24 mouse cellular contexts compared by ENCODE assay signal in the genomic region with DNA sequence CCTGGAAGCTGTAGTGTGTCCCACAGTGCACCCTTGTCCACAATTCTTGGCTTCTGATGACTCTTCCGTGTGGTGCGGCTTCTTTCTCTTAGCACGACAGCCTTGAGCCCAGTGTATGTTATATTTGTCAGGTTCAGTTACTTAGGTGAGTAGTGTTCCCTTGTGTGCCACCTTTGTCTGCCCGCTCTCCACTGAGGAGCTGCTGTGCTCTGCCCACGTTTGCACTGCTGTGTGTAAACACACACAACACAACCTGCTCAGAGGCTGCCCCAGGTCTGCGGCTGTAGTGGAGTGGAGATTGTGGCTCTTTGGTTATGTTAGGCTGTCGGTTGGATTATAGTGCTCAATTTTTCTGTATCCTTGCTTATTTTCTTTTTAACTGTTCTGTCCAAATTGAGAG. TPM values are rescaled to one million over a fixed set of nuclear protein-coding genes. Genes with fewer than 3 reads are reported as not detected.
A peak's percentile ranks its signal among the peaks of the same experiment; 100 is the strongest.
DNase-seq lines count a peak whose midpoint lies in the region; ATAC-seq lines count a peak whose summit lies in the region.
"Had no signal": no experiment of that assay in that cellular context is flagged by ENCODE, and none has a peak within 500 bp of the region (broad histone marks: within the 10 kb centered on the region; RNA-seq: fewer than 3 reads in every experiment).

No protein-coding gene starts in this region.

- no peaks in the 10 kb centered on the region for H3K4me1 ChIP-seq in intestine, embryonic 14.5 days (replicated peaks; ENCODE audit: control insufficient read depth, insufficient read depth, low read length)
- no peaks in the 10 kb centered on the region for H3K4me1 ChIP-seq in intestine, embryonic 15.5 days (replicated peaks)
- no peaks in the 10 kb centered on the region for H3K4me1 ChIP-seq in midbrain, embryonic 11.5 days (ENCODE audit: control insufficient read depth, insufficient read depth, low read length)
- no peaks in the 10 kb centered on the region; the same call in 1 of the 2 replicates for H3K4me1 ChIP-seq in midbrain, embryonic 13.5 days (replicated peaks)

- no peak overlapping the region for H3K27ac ChIP-seq in intestine, embryonic 14.5 days (ENCODE audit: low read depth)
- H3K27ac ChIP-seq in intestine, embryonic 15.5 days, result no peak overlapping the region
- no peak overlapping the region for H3K27ac ChIP-seq in midbrain, embryonic 11.5 days (ENCODE audit: low read depth, low read length)
- no peak overlapping the region for H3K27ac ChIP-seq in midbrain, embryonic 13.5 days

- no peaks in the 10 kb centered on the region for H3K27me3 ChIP-seq in intestine, embryonic 14.5 days (replicated peaks; ENCODE audit: control insufficient read depth, insufficient read depth, low read length)
- no peaks in the 10 kb centered on the region for H3K27me3 ChIP-seq in intestine, embryonic 15.5 days (replicated peaks)
- H3K27me3 ChIP-seq in midbrain, embryonic 11.5 days (ENCODE audit: control insufficient read depth, insufficient read depth, low read length), result no peaks in the 10 kb centered on the region
- no peaks in the 10 kb centered on the region for H3K27me3 ChIP-seq in midbrain, embryonic 13.5 days
- H3K27me3 ChIP-seq: CH12.LX, Patski had no signal

- WGBS in intestine, embryonic 14.5 days, result 88% methylated on average over 7 of the region's 7 CpGs
- WGBS in intestine, embryonic 15.5 days, result 92% methylated on average over 7 of the region's 7 CpGs
- 95% methylated on average over 7 of the region's 7 CpGs for WGBS in midbrain, embryonic 11.5 days
- 94% methylated on average over 7 of the region's 7 CpGs for WGBS in midbrain, embryonic 13.5 days

- no peak overlapping the region for H3K4me2 ChIP-seq in intestine, embryonic 14.5 days (ENCODE audit: low read length)
- no peak overlapping the region for H3K4me2 ChIP-seq in intestine, embryonic 15.5 days (replicated peaks)
- H3K4me2 ChIP-seq in midbrain, embryonic 11.5 days, result no peak overlapping the region
- no peak overlapping the region for H3K4me2 ChIP-seq in midbrain, embryonic 13.5 days (replicated peaks)

- intact Hi-C loops in heart, postnatal 10 days (cut with DNase I), result no loop called here

- peak; percentile 62 for DNase-seq in heart, adult 11 months
- no peak for DNase-seq in heart, postnatal 10 days
- peak; percentile 16 for DNase-seq in intestine, embryonic 14.5 days (ENCODE audit: low spot score)
- peak; percentile 69 for DNase-seq in midbrain, embryonic 11.5 days (ENCODE audit: low spot score, missing footprints)
- DNase-seq: adrenal gland, adult 2 months; adrenal gland, adult 8-10 months; adrenal gland, postnatal 10 days; adrenal gland, postnatal 14 days; adrenal gland, postnatal 25 days; adrenal gland, postnatal 36 days; B cell, adult 2 months; cerebellum, adult 11 months; cerebellum, adult 11-12 months; cerebellum, adult 18-20 months had no signal

- no peak overlapping the region for H3K9ac ChIP-seq in intestine, embryonic 14.5 days (ENCODE audit: low read length)
- no peak overlapping the region for H3K9ac ChIP-seq in intestine, embryonic 15.5 days
- H3K9ac ChIP-seq in midbrain, embryonic 11.5 days (ENCODE audit: low read length), result no peak overlapping the region
- H3K9ac ChIP-seq in midbrain, embryonic 13.5 days (replicated peaks), result no peak overlapping the region

- H3K9me3 ChIP-seq in intestine, embryonic 14.5 days (ENCODE audit: control insufficient read depth, low read length), result no peaks in the 10 kb centered on the region
- no peaks in the 10 kb centered on the region for H3K9me3 ChIP-seq in intestine, embryonic 15.5 days
- no peaks in the 10 kb centered on the region for H3K9me3 ChIP-seq in midbrain, embryonic 11.5 days (ENCODE audit: control insufficient read depth, low read length)
- no peaks in the 10 kb centered on the region for H3K9me3 ChIP-seq in midbrain, embryonic 13.5 days
- H3K9me3 ChIP-seq: G1E had no signal

- ATAC-seq in intestine, embryonic 14.5 days (replicated peaks; ENCODE audit: low FRiP score, low TSS enrichment, low read depth), result no peak
- no peak for ATAC-seq in intestine, embryonic 15.5 days
- no peak for ATAC-seq in midbrain, embryonic 11.5 days (ENCODE audit: low FRiP score)
- no peak for ATAC-seq in midbrain, embryonic 13.5 days
- ATAC-seq: activated CD4-positive, CD25-positive, alpha-beta regulatory T cell, adult 4 months; CD4-positive, CD25-positive, alpha-beta regulatory T cell, adult 4 months; Patski had no signal

- no peak overlapping the region for H3K4me3 ChIP-seq in intestine, embryonic 14.5 days (ENCODE audit: low read depth, low read length)
- no peak overlapping the region for H3K4me3 ChIP-seq in intestine, embryonic 15.5 days (replicated peaks)
- H3K4me3 ChIP-seq in midbrain, embryonic 11.5 days (ENCODE audit: low read depth, low read length), result no peak overlapping the region
- H3K4me3 ChIP-seq in midbrain, embryonic 13.5 days (replicated peaks), result no peak overlapping the region

- peaks cover 100% of the 10 kb centered on the region for H3K36me3 ChIP-seq in intestine, embryonic 14.5 days (ENCODE audit: control insufficient read depth, insufficient read depth, low read length)
- H3K36me3 ChIP-seq in intestine, embryonic 15.5 days, result peaks cover 12% of the 10 kb centered on the region; the same call in 1 of the 2 replicates
- peaks cover 29% of the 10 kb centered on the region for H3K36me3 ChIP-seq in midbrain, embryonic 11.5 days (ENCODE audit: control insufficient read depth, insufficient read depth, low read length)
- peaks cover 76% of the 10 kb centered on the region for H3K36me3 ChIP-seq in midbrain, embryonic 13.5 days

RNA-seq across cellular contexts. Expression of a gene that starts 24.6 kb away (rescaled TPM):
- total RNA-seq in heart, postnatal 10 days (2021), result under 1 TPM in 1 of 2 experiments, not detected in 1; 0.22 TPM
- polyA plus RNA-seq in intestine, embryonic 14.5 days (2014; fragmentation: Nextera tagmentation; extraction: Ambion mirVana), result 0.32 TPM in 1 of 2 replicates, not detected in the other
- polyA plus RNA-seq in intestine, embryonic 15.5 days (2015; fragmentation: Nextera tagmentation; extraction: Ambion mirVana), result 0.50 and 1.00 TPM in 2 replicates
- polyA plus RNA-seq in midbrain, embryonic 11.5 days (2014; fragmentation: Nextera tagmentation; extraction: Ambion mirVana), result not detected in 2 replicates
- 0.74 and 1.2 TPM in 2 replicates for polyA plus RNA-seq in midbrain, embryonic 13.5 days (2015; fragmentation: Nextera tagmentation; extraction: Ambion mirVana)
- total RNA-seq: adrenal gland, adult 18-20 months; adrenal gland, adult 2 months; adrenal gland, adult 8-10 months; adrenal gland, postnatal 14 days; adrenal gland, postnatal 25 days; adrenal gland, postnatal 36 days; CH12.LX; ES-E14; MEL had no signal
- polyA plus RNA-seq: activated CD4-positive, CD25-positive, alpha-beta regulatory T cell, adult 4 months; adrenal gland, adult 2 months; CD4-positive, CD25-positive, alpha-beta regulatory T cell, adult 4 months; G1E; Patski had no signal

RNA-seq across cellular contexts. Expression of a gene that starts 26.2 kb away (rescaled TPM):
- 10 to 100 TPM; 44.2 to 48.9 TPM for total RNA-seq in heart, postnatal 10 days (2021)
- 37.5 and 39.9 TPM in 2 replicates for polyA plus RNA-seq in intestine, embryonic 14.5 days (2014; fragmentation: Nextera tagmentation; extraction: Ambion mirVana)
- 19.3 and 19.5 TPM in 2 replicates for polyA plus RNA-seq in intestine, embryonic 15.5 days (2015; fragmentation: Nextera tagmentation; extraction: Ambion mirVana)
- 43.4 and 45.4 TPM in 2 replicates for polyA plus RNA-seq in midbrain, embryonic 11.5 days (2014; fragmentation: Nextera tagmentation; extraction: Ambion mirVana)
- 24.8 and 26.5 TPM in 2 replicates for polyA plus RNA-seq in midbrain, embryonic 13.5 days (2015; fragmentation: Nextera tagmentation; extraction: Ambion mirVana)

Comparison
In these comparisons a context has a peak if more than half of its experiments do, and no peak if none do; other contexts are left out.
1. DNase-seq: peak in heart, adult 11 months (single experiment), intestine, embryonic 14.5 days (single experiment) and midbrain, embryonic 11.5 days (single experiment); none in heart, postnatal 10 days (0 of 2).